Mouse (Mus musculus) liver, embryonic 14.5 days (tissue): ENCODE results near the gene Celf2. TPM values are rescaled to one million over a fixed set of nuclear protein-coding genes. Genes with fewer than 3 reads are reported as not detected.

Experiments
- ATAC-seq: fragments of 200-750 bp; cut with Nextera tagmentation; 2 replicates; pipeline ENCODE4 v1.8.0; 2017; ENCODE audit warnings: moderate number of reproducible peaks, mild to moderate bottlenecking, moderate library complexity; ENCODE audit not compliant: insufficient read depth
- DNase-seq, 3 experiments: peaks; one replicate each; pipeline ENCODE4 v3.0.0-alpha.2; 2012 to 2013; ENCODE audit warnings: low read depth in 3 of 3, low spot score in 3 of 3
- H3K27ac ChIP-seq: fragments of 300-500 bp; sonication (generic); 2 replicates; pipeline ENCODE4 v1.5.1; 2014; ENCODE audit warnings: moderate library complexity, mild to moderate bottlenecking, control low read depth, inconsistent platforms
- H3K27me3 ChIP-seq: fragments of 300-500 bp; sonication (generic); 2 replicates; pipeline ENCODE4 v1.6.1; 2014; ENCODE audit warnings: mild to moderate bottlenecking, low read length, moderate library complexity; ENCODE audit not compliant: control insufficient read depth, insufficient read depth
- H3K36me3 ChIP-seq: fragments of 300-500 bp; sonication (generic); replicated peaks from 2 replicates; pipeline ENCODE4 v1.6.1; 2014; ENCODE audit warnings: low read depth; ENCODE audit not compliant: control insufficient read depth, insufficient read depth
- H3K4me1 ChIP-seq, 2 experiments: fragments of 200-500 bp in 1 of 2; fragments of 300-500 bp in 1 of 2; sonication (generic) in 1 of 2; replicated peaks; 2 replicates each; pipeline ENCODE4 v1.6.1; 2012 to 2014; ENCODE audit warnings: antibody characterized with exemption in 1 of 2, inconsistent platforms in 1 of 2, low read length in 1 of 2; ENCODE audit not compliant: control insufficient read depth in 2 of 2, insufficient read depth in 2 of 2
- H3K4me2 ChIP-seq: fragments of 300-500 bp; sonication (generic); 2 replicates; pipeline ENCODE4 v1.6.1; 2014; ENCODE audit warnings: low read depth, mild to moderate bottlenecking, control low read depth, moderate library complexity
- H3K4me3 ChIP-seq, 2 experiments: fragments of 200-500 bp in 1 of 2; fragments of 300-500 bp in 1 of 2; sonication (generic) in 1 of 2; 2 replicates each; pipeline ENCODE4 v1.5.1; 2012 to 2014; ENCODE audit warnings: low read depth in 2 of 2, low read length in 2 of 2, mild to moderate bottlenecking in 2 of 2, control low read depth in 1 of 2, inconsistent platforms in 1 of 2, moderate library complexity in 1 of 2; ENCODE audit not compliant: insufficient read depth in 1 of 2
- H3K9ac ChIP-seq: fragments of 300-500 bp; sonication (generic); replicated peaks from 2 replicates; pipeline ENCODE4 v1.6.1; 2014; ENCODE audit warnings: mild to moderate bottlenecking, control low read depth, moderate library complexity
- H3K9me3 ChIP-seq: fragments of 300-500 bp; sonication (generic); 2 replicates; pipeline ENCODE4 v1.6.1; 2016; ENCODE audit warnings: low read length, mixed read lengths; ENCODE audit not compliant: control insufficient read depth
- CTCF ChIP-seq: IDR thresholded peaks from 2 replicates; pipeline ENCODE4 v1.5.1; 2016; ENCODE audit warnings: antibody characterized with exemption, low read depth, control low read depth
- EP300 ChIP-seq: IDR thresholded peaks from 2 replicates; pipeline ENCODE4 v1.6.1; 2016; ENCODE audit warnings: antibody characterized with exemption, low read depth
- WGBS: fragments of 180-500 bp; shearing (Covaris S2); extraction: QIAGEN DNeasy Blood & Tissue Kit; methylation state at CpG from one replicate; pipeline ENCODE4 v1.1.7; 2014; ENCODE audit not compliant: insufficient replicate concordance; 5-methylcytosine and 5-hydroxymethylcytosine counted together
- polyA plus RNA-seq, 2 experiments: library from polyadenylated mRNA; depleted of rRNA in 1 of 2; stranded (reverse) in 1 of 2; unstranded in 1 of 2; fragments of >200 nt; fragmentation: Nextera tagmentation in 1 of 2; extraction: Ambion mirVana in 1 of 2; gene quantifications; 2 replicates each; pipeline versions ENCODE4 v1.2.1 to v1.2.3; 2012 to 2014

Celf2 gene
- polyA plus RNA-seq, 2 experiments: 3.9 to 7.8 TPM

- DNase-seq (no peak), ATAC-seq (no peak)
- Histone ChIP-seq H3K4me1 (no peaks in the 10 kb centered on the region), H3K27me3 (no peaks in the 10 kb centered on the region), H3K4me2 (no peak overlapping the region), H3K36me3 (no peaks in the 10 kb centered on the region), H3K9me3 (no peaks in the 10 kb centered on the region), H3K27ac (no peak overlapping the region), H3K9ac (no peak overlapping the region), H3K4me3 (no peak overlapping the region)
- WGBS: 53% methylated on average over 3 of the region's 3 CpGs
- TF ChIP-seq EP300 (no peak), CTCF (no peak)
Observed at GRCm38 (mm10) chr2:7073730-7074129, 435.6 kb downstream of the Celf2 start.

GRCm38 (mm10) chr2:7072344-7073265 lies 436.8 kb downstream of the Celf2 start:
- Histone ChIP-seq H3K27ac (no peak overlapping the region), H3K36me3 (no peaks in the 10 kb centered on the region), H3K9me3 (no peaks in the 10 kb centered on the region), H3K4me2 (no peak overlapping the region), H3K27me3 (no peaks in the 10 kb centered on the region), H3K9ac (no peak overlapping the region), H3K4me1 (no peaks in the 10 kb centered on the region), H3K4me3 (no peak overlapping the region)
- TF ChIP-seq CTCF: no peak
- TF ChIP-seq EP300: no peak
- ATAC-seq: no peak
- DNase-seq: no peak
- 56% methylated on average over 5 of the region's 5 CpGs for WGBS

GRCm38 (mm10) chr2:7069458-7069857 lies 439.9 kb downstream of the Celf2 start:
- H3K36me3 ChIP-seq: no peaks in the 10 kb centered on the region
- 43% methylated on average over 3 of the region's 3 CpGs for WGBS
- no peak for DNase-seq

GRCm38 (mm10) chr2:7068281-7068680 lies 441.1 kb downstream of the Celf2 start:
- Histone ChIP-seq H3K4me1 (no peaks in the 10 kb centered on the region), H3K36me3 (no peaks in the 10 kb centered on the region), H3K4me2 (no peak overlapping the region), H3K27ac (no peak overlapping the region), H3K4me3 (no peak overlapping the region), H3K9ac (no peak overlapping the region), H3K9me3 (no peaks in the 10 kb centered on the region), H3K27me3 (no peaks in the 10 kb centered on the region)
- no peak for ATAC-seq
- 72% methylated on average over 6 of the region's 6 CpGs for WGBS
- TF ChIP-seq CTCF (no peak), EP300 (no peak)
- no peak for DNase-seq

More at GRCm38 (mm10) chr2:7069458-7069857, 439.9 kb downstream of the Celf2 start:
- H3K4me2 ChIP-seq: no peak overlapping the region
- H3K4me1 ChIP-seq: no peaks in the 10 kb centered on the region
- no peak for TF ChIP-seq EP300
- no peak for TF ChIP-seq CTCF
- no peak for ATAC-seq
- H3K9ac ChIP-seq: no peak overlapping the region
- H3K9me3 ChIP-seq: no peaks in the 10 kb centered on the region
- no peak overlapping the region for H3K27ac ChIP-seq
- no peaks in the 10 kb centered on the region for H3K27me3 ChIP-seq
- no peak overlapping the region for H3K4me3 ChIP-seq

- H3K27ac ChIP-seq: no peak overlapping the region
- 25% methylated on average over 12 of the region's 12 CpGs for WGBS
- no peak for DNase-seq
Observed at GRCm38 (mm10) chr2:7063574-7064192, 445.7 kb downstream of the Celf2 start.

More at GRCm38 (mm10) chr2:7063574-7064192, 445.7 kb downstream of the Celf2 start:
- Histone ChIP-seq H3K9me3 (no peaks in the 10 kb centered on the region), H3K4me1 (no peaks in the 10 kb centered on the region), H3K27me3 (no peaks in the 10 kb centered on the region), H3K36me3 (no peaks in the 10 kb centered on the region), H3K4me2 (no peak overlapping the region), H3K4me3 (no peak overlapping the region), H3K9ac (no peak overlapping the region)
- no peak for ATAC-seq
- no peak for TF ChIP-seq CTCF
- TF ChIP-seq EP300: no peak
